20 mouse cellular contexts compared by ENCODE assay signal in genomic region chr9:96217799-96218198, GRCm38 (mm10). TPM values are rescaled to one million over a fixed set of nuclear protein-coding genes. Genes with fewer than 3 reads are reported as not detected.
A peak's percentile ranks its signal among the peaks of the same experiment; 100 is the strongest.
DNase-seq lines count a peak whose midpoint lies in the region; ATAC-seq and TF ChIP-seq lines count a peak whose summit lies in the region.
"Had no signal": no experiment of that assay in that cellular context is flagged by ENCODE, and none has a peak within 500 bp of the region (broad histone marks: within the 10 kb centered on the region; RNA-seq: fewer than 3 reads in every experiment).

No protein-coding gene starts in this region.

- TF ChIP-seq CTCF in heart, postnatal 0 days (IDR thresholded peaks at IDR 0.05; ENCODE audit: low read depth), result peak; percentile 33
- TF ChIP-seq CTCF in liver, postnatal 0 days (IDR thresholded peaks at IDR 0.05; ENCODE audit: low read depth), result peak; percentile 69

- no peak overlapping the region for H3K4me2 ChIP-seq in heart, postnatal 0 days (ENCODE audit: low read depth, low read length)
- H3K4me2 ChIP-seq in liver, postnatal 0 days (ENCODE audit: low read depth, low read length), result no peak overlapping the region
- no peak overlapping the region for H3K4me2 ChIP-seq in liver, embryonic 11.5 days
- H3K4me2 ChIP-seq: heart, embryonic 12.5 days; limb, embryonic 13.5 days; lung, embryonic 15.5 days; stomach, embryonic 15.5 days had no signal

- H3K36me3 ChIP-seq in heart, postnatal 0 days (replicated peaks; ENCODE audit: control insufficient read depth, insufficient read depth, low read length), result no peaks in the 10 kb centered on the region
- no peaks in the 10 kb centered on the region for H3K36me3 ChIP-seq in liver, postnatal 0 days (replicated peaks; ENCODE audit: insufficient read depth, low read length)
- H3K36me3 ChIP-seq in liver, embryonic 11.5 days (ENCODE audit: control insufficient read depth, insufficient read depth, low read length), result no peaks in the 10 kb centered on the region
- H3K36me3 ChIP-seq: limb, embryonic 13.5 days; stomach, embryonic 15.5 days had no signal

- no peak for TF ChIP-seq EP300 in heart, postnatal 0 days (IDR thresholded peaks at IDR 0.05; ENCODE audit: low read depth)
- TF ChIP-seq EP300 in liver, postnatal 0 days (IDR thresholded peaks at IDR 0.05; ENCODE audit: low read depth), result no peak

- no peaks in the 10 kb centered on the region for H3K9me3 ChIP-seq in heart, postnatal 0 days (replicated peaks; ENCODE audit: control insufficient read depth, low read length)
- H3K9me3 ChIP-seq in liver, postnatal 0 days (ENCODE audit: low read length), result no peaks in the 10 kb centered on the region
- no peaks in the 10 kb centered on the region for H3K9me3 ChIP-seq in liver, embryonic 11.5 days (ENCODE audit: control insufficient read depth, low read length)
- H3K9me3 ChIP-seq: limb, embryonic 13.5 days; lung, embryonic 15.5 days; stomach, embryonic 15.5 days had no signal

- no peak for DNase-seq in heart, postnatal 0 days (ENCODE audit: low spot score)
- no peak for DNase-seq in heart, adult 9 months (ENCODE audit: low spot score in 2 of 2)
- no peak for DNase-seq in liver, postnatal 0 days
- no peak for DNase-seq in liver, embryonic 11.5 days (ENCODE audit: low spot score)
- DNase-seq in CD4-positive helper T cell, adult 2 months (ENCODE audit: low read depth, low spot score), result peak; percentile 6
- peak; percentile 20 for DNase-seq in ZHBTc4 (ENCODE audit: low read depth, low spot score)
- DNase-seq in Muller cell, postnatal 12 days (ENCODE audit: inconsistent ontology term), result no peak
- no peak for DNase-seq in layer of hippocampus, postnatal 36 days
- DNase-seq: adrenal gland, adult 2 months; cerebellum, adult 9-11 months; gastrocnemius, postnatal 36 days; heart, postnatal 36 days; right cerebral cortex, adult 18-20 months; thymus, postnatal 25 days had no signal

- H3K27ac ChIP-seq in heart, postnatal 0 days (ENCODE audit: low read depth), result no peak overlapping the region
- no peak overlapping the region for H3K27ac ChIP-seq in liver, postnatal 0 days (ENCODE audit: low read depth)
- H3K27ac ChIP-seq in liver, embryonic 11.5 days (ENCODE audit: low read depth, low read length), result no peak overlapping the region
- H3K27ac ChIP-seq: limb, embryonic 13.5 days; lung, embryonic 15.5 days; stomach, embryonic 15.5 days had no signal

- ATAC-seq in heart, postnatal 0 days (ENCODE audit: insufficient read depth, low read depth), result no peak
- no peak for ATAC-seq in liver, postnatal 0 days
- ATAC-seq in liver, embryonic 11.5 days (replicated peaks; ENCODE audit: low FRiP score), result no peak
- ATAC-seq: midbrain, embryonic 16.5 days had no signal

- H3K4me3 ChIP-seq in heart, postnatal 0 days (ENCODE audit: low read depth, low read length), result no peak overlapping the region
- H3K4me3 ChIP-seq in liver, postnatal 0 days (ENCODE audit: low read depth, low read length), result no peak overlapping the region
- H3K4me3 ChIP-seq in liver, embryonic 11.5 days (ENCODE audit: low read depth, low read length), result no peak overlapping the region
- H3K4me3 ChIP-seq: heart, embryonic 12.5 days; limb, embryonic 13.5 days; lung, embryonic 15.5 days; megakaryocyte, embryonic 14.5 days; stomach, embryonic 15.5 days had no signal

- no peaks in the 10 kb centered on the region for H3K4me1 ChIP-seq in heart, postnatal 0 days (ENCODE audit: control insufficient read depth, insufficient read depth)
- no peaks in the 10 kb centered on the region for H3K4me1 ChIP-seq in liver, postnatal 0 days (ENCODE audit: insufficient read depth)
- H3K4me1 ChIP-seq in liver, embryonic 11.5 days (replicated peaks; ENCODE audit: control insufficient read depth, insufficient read depth, low read length), result no peaks in the 10 kb centered on the region
- H3K4me1 ChIP-seq: heart, embryonic 12.5 days; limb, embryonic 13.5 days; lung, embryonic 15.5 days; stomach, embryonic 15.5 days had no signal

- H3K9ac ChIP-seq in heart, postnatal 0 days (replicated peaks; ENCODE audit: low read depth, low read length), result no peak overlapping the region
- H3K9ac ChIP-seq in liver, postnatal 0 days (replicated peaks), result no peak overlapping the region
- no peak overlapping the region for H3K9ac ChIP-seq in liver, embryonic 11.5 days (ENCODE audit: low read depth, low read length)
- H3K9ac ChIP-seq: heart, embryonic 12.5 days; limb, embryonic 13.5 days; lung, embryonic 15.5 days; stomach, embryonic 15.5 days had no signal

- no peaks in the 10 kb centered on the region for H3K27me3 ChIP-seq in heart, postnatal 0 days (ENCODE audit: control insufficient read depth, insufficient read depth, low read length)
- no peaks in the 10 kb centered on the region for H3K27me3 ChIP-seq in liver, postnatal 0 days (ENCODE audit: insufficient read depth, low read length)
- H3K27me3 ChIP-seq in liver, embryonic 11.5 days (replicated peaks; ENCODE audit: control insufficient read depth, insufficient read depth, low read length), result no peaks in the 10 kb centered on the region
- H3K27me3 ChIP-seq: heart, embryonic 12.5 days; limb, embryonic 13.5 days; lung, embryonic 15.5 days; megakaryocyte, embryonic 14.5 days; stomach, embryonic 15.5 days had no signal

RNA-seq across cellular contexts. Expression of gene Tfdp2, which starts 21.7 kb away (rescaled TPM):
- total RNA-seq in heart, postnatal 0 days (2014; rRNA removed; ENCODE audit: low replicate concordance), result 32.5 and 95.8 TPM in 2 replicates
- 33.4 and 33.7 TPM in 2 replicates for polyA plus RNA-seq in heart, postnatal 0 days (2015; fragmentation: Nextera tagmentation; extraction: Ambion mirVana)
- 61.7 and 69.0 TPM in 2 replicates for polyA plus RNA-seq in liver, postnatal 0 days (2015; fragmentation: Nextera tagmentation; extraction: Ambion mirVana)
- polyA plus RNA-seq in liver, embryonic 11.5 days (2014; fragmentation: Nextera tagmentation; extraction: Ambion mirVana), result 54.3 and 62.8 TPM in 2 replicates
- 10 to 100 TPM; 40.1 to 49.1 TPM for total RNA-seq in layer of hippocampus, postnatal 36 days (2021)

Comparison
In these comparisons a context has a peak if more than half of its experiments do, and no peak if none do; other contexts are left out.
1. DNase-seq: peak in CD4-positive helper T cell, adult 2 months (single experiment) and ZHBTc4 (single experiment); none in heart, postnatal 0 days (single experiment), heart, adult 9 months (0 of 2), liver, postnatal 0 days (single experiment), liver, embryonic 11.5 days (single experiment), Muller cell, postnatal 12 days (single experiment) and layer of hippocampus, postnatal 36 days (0 of 2).